Mouse (Mus musculus) frontal cortex, adult (tissue): ENCODE data around the gene Dctn1.

Source experiments
- ATAC-seq: cut with Nextera tagmentation; 2 replicates; pipeline ENCODE4 v1.9.2; 2017; ENCODE audit warnings: mild to moderate bottlenecking, moderate library complexity, mixed read lengths; ENCODE audit not compliant: low TSS enrichment

Dctn1 gene

GRCm38 (mm10) chr6:83165607-83166242 lies at the start of gene Dctn1:
Gene Dctn1, plus strand, starts transcription at chr6:83165920.
- peak; percentile 66 for ATAC-seq

- no peak for ATAC-seq
Observed at GRCm38 (mm10) chr6:83116373-83117164, 49.2 kb upstream of the Dctn1 start.

- ATAC-seq, result no peak
Observed at GRCm38 (mm10) chr6:83117165-83117438, 48.6 kb upstream of the Dctn1 start.

GRCm38 (mm10) chr6:83117616-83118015 lies 48.1 kb upstream of the Dctn1 start:
- ATAC-seq, result no peak

GRCm38 (mm10) chr6:83118369-83118768 lies 47.4 kb upstream of the Dctn1 start:
- ATAC-seq, result no peak

GRCm38 (mm10) chr6:83118825-83119733 lies 46.6 kb upstream of the Dctn1 start:
- no peak for ATAC-seq

GRCm38 (mm10) chr6:83119734-83120051 lies 46.0 kb upstream of the Dctn1 start:
- no peak for ATAC-seq

- peak; percentile 87 for ATAC-seq
Observed at GRCm38 (mm10) chr6:83120930-83121862, 44.5 kb upstream of the Dctn1 start, which contains the start of gene Wbp1. Gene Wbp1, minus strand, starts transcription at chr6:83121559.

- peak; percentile 24; the same call in 1 of the 2 replicates for ATAC-seq
Observed at GRCm38 (mm10) chr6:83121863-83122710, 43.6 kb upstream of the Dctn1 start.

- no peak for ATAC-seq
Observed at GRCm38 (mm10) chr6:83122961-83123360, 42.8 kb upstream of the Dctn1 start.

- ATAC-seq, result peak; percentile 38; the same call in 1 of the 2 replicates
Observed at GRCm38 (mm10) chr6:83124851-83125312, 40.8 kb upstream of the Dctn1 start.

- no peak for ATAC-seq
Observed at GRCm38 (mm10) chr6:83125331-83125730, 40.4 kb upstream of the Dctn1 start, which contains the start of gene Ino80b. Gene Ino80b, minus strand, starts transcription at chr6:83125431.

GRCm38 (mm10) chr6:83127419-83127818 lies 38.3 kb upstream of the Dctn1 start:
- no peak for ATAC-seq

- no peak for ATAC-seq
Observed at GRCm38 (mm10) chr6:83131469-83132034, 34.2 kb upstream of the Dctn1 start.

GRCm38 (mm10) chr6:83132176-83132919 lies 33.4 kb upstream of the Dctn1 start:
- ATAC-seq, result no peak

- ATAC-seq, result no peak
Observed at GRCm38 (mm10) chr6:83134226-83134625, 31.5 kb upstream of the Dctn1 start.

GRCm38 (mm10) chr6:83134951-83135513 lies 30.7 kb upstream of the Dctn1 start, which contains the start of gene Rtkn:
Gene Rtkn, plus strand, starts transcription at chr6:83135463.
- ATAC-seq, result no peak

GRCm38 (mm10) chr6:83135571-83136161 lies 30.1 kb upstream of the Dctn1 start:
- ATAC-seq, result no peak
